Mouse (Mus musculus) kidney, postnatal 0 days (tissue): ENCODE measurements around the gene Fpr1. TPM values are rescaled to one million over a fixed set of nuclear protein-coding genes. Genes with fewer than 3 reads are reported as not detected.
A peak's percentile ranks its signal among the peaks of the same experiment; 100 is the strongest.
"Not testable (repeated sequence)": the region's sequence is repeated elsewhere in the genome, so short reads cannot be mapped to it uniquely, and the experiment has no call there.

Experiments used
- ATAC-seq: fragments of 200-750 bp; cut with Nextera tagmentation; replicated peaks from 2 replicates; pipeline ENCODE4 v1.8.0; 2017; ENCODE audit warnings: low read depth, moderate number of reproducible peaks, moderate TSS enrichment, moderate library complexity; ENCODE audit not compliant: low FRiP score
- DNase-seq: peaks from one replicate; pipeline ENCODE4 v3.0.0-alpha.2; 2016; ENCODE audit warnings: low spot score
- H3K27ac ChIP-seq: fragments of 300-500 bp; sonication (generic); 2 replicates; pipeline ENCODE4 v1.5.1; 2014; ENCODE audit warnings: mild to moderate bottlenecking
- H3K27me3 ChIP-seq: fragments of 300-500 bp; sonication (generic); 2 replicates; pipeline ENCODE4 v1.6.1; 2014; ENCODE audit warnings: low read length, mixed read lengths; ENCODE audit not compliant: insufficient read depth
- H3K36me3 ChIP-seq: fragments of 300-500 bp; sonication (generic); 2 replicates; pipeline ENCODE4 v1.6.1; 2014; ENCODE audit warnings: low read length, mixed read lengths; ENCODE audit not compliant: insufficient read depth
- H3K4me1 ChIP-seq: fragments of 300-500 bp; sonication (generic); replicated peaks from 2 replicates; pipeline ENCODE4 v1.6.1; 2014; ENCODE audit warnings: antibody characterized with exemption, low read length, mixed read lengths; ENCODE audit not compliant: insufficient read depth
- H3K4me2 ChIP-seq: fragments of 300-500 bp; sonication (generic); 2 replicates; pipeline ENCODE4 v1.6.1; 2014; ENCODE audit warnings: mild to moderate bottlenecking, low read length, moderate library complexity, mixed read lengths
- H3K4me3 ChIP-seq: fragments of 300-500 bp; sonication (generic); replicated peaks from 2 replicates; pipeline ENCODE4 v1.5.1; 2014; ENCODE audit warnings: low read depth, low read length
- H3K9ac ChIP-seq: fragments of 300-500 bp; sonication (generic); 2 replicates; pipeline ENCODE4 v1.6.1; 2014; ENCODE audit warnings: low read depth, low read length
- H3K9me3 ChIP-seq: fragments of 300-500 bp; sonication (generic); replicated peaks from 2 replicates; pipeline ENCODE4 v1.6.1; 2016; ENCODE audit warnings: low read length, inconsistent platforms, mixed read lengths
- CTCF ChIP-seq: IDR thresholded peaks from 2 replicates; pipeline ENCODE4 v1.5.1; 2016; ENCODE audit warnings: antibody characterized with exemption, low read depth, mild to moderate bottlenecking, moderate library complexity
- WGBS: fragments of 180-500 bp; shearing (Covaris S2); extraction: QIAGEN DNeasy Blood & Tissue Kit; methylation state at CpG from one replicate; pipeline ENCODE4 v1.1.7; 2014; 5-methylcytosine and 5-hydroxymethylcytosine counted together
- polyA plus RNA-seq: library from polyadenylated mRNA; unstranded; fragments of >200 nt; fragmentation: Nextera tagmentation; extraction: Ambion mirVana; gene quantifications from 2 replicates; pipeline ENCODE4 v1.2.1, GENCODE M21; 2015

Fpr1 gene
- polyA plus RNA-seq, 1 experiment from 2014 or later, result 0.39 TPM

DNA sequence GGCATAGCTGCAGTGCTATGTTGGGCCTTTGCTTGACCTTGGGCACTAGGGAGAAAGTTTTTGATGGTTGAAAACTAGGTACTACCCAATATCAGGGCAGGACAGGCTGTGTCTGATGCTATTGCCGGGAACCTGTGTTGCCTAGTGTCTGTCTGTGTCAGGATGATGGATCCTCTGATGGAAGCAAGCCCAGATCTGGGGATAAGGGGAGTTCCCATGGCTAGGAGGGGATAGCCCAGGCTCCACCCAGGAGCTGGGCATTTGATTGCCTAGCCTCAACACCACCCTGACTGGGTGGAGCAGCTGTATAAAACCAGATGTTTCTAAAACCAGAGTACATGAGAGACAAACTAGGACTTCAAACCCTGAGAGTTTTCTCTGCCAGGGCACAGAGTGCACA, 27.1 kb downstream of the Fpr1 start:
- Histone ChIP-seq H3K9ac (no peak overlapping the region), H3K4me1 (no peaks in the 10 kb centered on the region), H3K36me3 (no peaks in the 10 kb centered on the region), H3K27me3 (no peaks in the 10 kb centered on the region), H3K4me3 (no peak overlapping the region), H3K27ac (no peak overlapping the region), H3K9me3 (no peaks in the 10 kb centered on the region), H3K4me2 (no peak overlapping the region)
- no peak for TF ChIP-seq CTCF
- ATAC-seq, result no peak
- no peak for DNase-seq
- 65% methylated on average over 1 of the region's 1 CpGs for WGBS

DNA sequence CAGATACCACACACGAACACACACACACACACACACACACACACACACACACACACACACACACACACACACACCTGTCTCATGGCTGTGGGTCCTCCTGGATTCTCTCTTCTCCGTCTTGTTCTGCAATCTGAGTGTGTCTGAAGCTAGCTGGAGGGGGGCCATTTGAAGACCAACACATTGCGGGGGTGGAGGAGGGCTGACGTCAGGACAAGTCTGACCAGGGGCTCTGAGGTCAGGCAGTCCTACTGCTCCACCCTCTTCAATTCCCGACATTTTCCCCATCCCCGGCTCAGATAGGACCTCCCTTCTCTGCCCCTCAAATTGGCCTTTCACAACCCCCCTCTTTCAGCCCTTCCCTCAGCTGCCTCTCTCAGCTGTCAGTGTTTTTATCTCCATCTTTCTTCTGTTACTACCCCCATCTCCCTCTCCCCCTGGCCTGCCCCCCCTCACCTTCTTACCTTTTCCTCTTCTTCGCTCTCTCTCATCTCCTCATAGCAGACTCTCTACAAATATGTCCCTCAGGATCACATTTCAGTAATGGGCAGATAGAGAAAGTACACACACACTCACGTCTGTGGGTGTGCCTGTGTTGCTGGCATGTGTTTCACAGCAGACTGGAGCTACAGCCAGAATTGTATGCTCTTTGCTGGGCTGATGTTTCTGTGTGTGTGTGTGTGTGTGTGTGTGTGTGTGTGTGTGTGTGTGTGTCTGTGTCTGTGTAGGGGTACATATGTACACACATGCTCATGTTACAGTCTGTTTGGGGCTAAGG, 28.5 kb downstream of the Fpr1 start, which contains the start of gene Has1:
TSS of gene Has1 (minus strand) at position 142 of the 775 bp plus-strand sequence.
- Histone ChIP-seq H3K4me3 (no peak within 1 kb of the TSS), H3K36me3 (no peaks in the 10 kb centered on the region), H3K9ac (no peak within 1 kb of the TSS), H3K4me1 (no peaks in the 10 kb centered on the region), H3K4me2 (no peak within 1 kb of the TSS), H3K9me3 (no peaks in the 10 kb centered on the region), H3K27ac (no peak within 1 kb of the TSS), H3K27me3 (no peaks in the 10 kb centered on the region)
- no peak for TF ChIP-seq CTCF
- no peak for ATAC-seq
- no peak for DNase-seq
- WGBS, result 26% methylated on average over 8 of the region's 8 CpGs

GRCm38 (mm10) chr17:17849906-17850712, 33.6 kb downstream of the Fpr1 start:
- DNase-seq, result no peak

GRCm38 (mm10) chr17:17848988-17849387, 34.8 kb downstream of the Fpr1 start:
- Histone ChIP-seq H3K9me3 (no peaks in the 10 kb centered on the region), H3K4me2 (no peak overlapping the region), H3K27me3 (no peaks in the 10 kb centered on the region), H3K27ac (no peak overlapping the region), H3K9ac (no peak overlapping the region), H3K4me1 (no peaks in the 10 kb centered on the region), H3K4me3 (no peak overlapping the region), H3K36me3 (no peaks in the 10 kb centered on the region)
- 82% methylated on average over 2 of the region's 2 CpGs for WGBS
- no peak for DNase-seq
- ATAC-seq, result no peak
- no peak for TF ChIP-seq CTCF

More at GRCm38 (mm10) chr17:17849906-17850712, 33.6 kb downstream of the Fpr1 start:
- H3K9ac ChIP-seq, result no peak overlapping the region
- no peak overlapping the region for H3K27ac ChIP-seq
- H3K9me3 ChIP-seq, result no peaks in the 10 kb centered on the region
- no peak for TF ChIP-seq CTCF
- no peaks in the 10 kb centered on the region for H3K27me3 ChIP-seq
- H3K4me1 ChIP-seq, result no peaks in the 10 kb centered on the region
- WGBS, result 27% methylated on average over 55 of the region's 55 CpGs
- H3K4me3 ChIP-seq, result no peak overlapping the region; the same call in 1 of the 2 replicates
- H3K36me3 ChIP-seq, result no peaks in the 10 kb centered on the region
- ATAC-seq, result peak; percentile 56
- peak overlapping the region; percentile 37 for H3K4me2 ChIP-seq

DNA sequence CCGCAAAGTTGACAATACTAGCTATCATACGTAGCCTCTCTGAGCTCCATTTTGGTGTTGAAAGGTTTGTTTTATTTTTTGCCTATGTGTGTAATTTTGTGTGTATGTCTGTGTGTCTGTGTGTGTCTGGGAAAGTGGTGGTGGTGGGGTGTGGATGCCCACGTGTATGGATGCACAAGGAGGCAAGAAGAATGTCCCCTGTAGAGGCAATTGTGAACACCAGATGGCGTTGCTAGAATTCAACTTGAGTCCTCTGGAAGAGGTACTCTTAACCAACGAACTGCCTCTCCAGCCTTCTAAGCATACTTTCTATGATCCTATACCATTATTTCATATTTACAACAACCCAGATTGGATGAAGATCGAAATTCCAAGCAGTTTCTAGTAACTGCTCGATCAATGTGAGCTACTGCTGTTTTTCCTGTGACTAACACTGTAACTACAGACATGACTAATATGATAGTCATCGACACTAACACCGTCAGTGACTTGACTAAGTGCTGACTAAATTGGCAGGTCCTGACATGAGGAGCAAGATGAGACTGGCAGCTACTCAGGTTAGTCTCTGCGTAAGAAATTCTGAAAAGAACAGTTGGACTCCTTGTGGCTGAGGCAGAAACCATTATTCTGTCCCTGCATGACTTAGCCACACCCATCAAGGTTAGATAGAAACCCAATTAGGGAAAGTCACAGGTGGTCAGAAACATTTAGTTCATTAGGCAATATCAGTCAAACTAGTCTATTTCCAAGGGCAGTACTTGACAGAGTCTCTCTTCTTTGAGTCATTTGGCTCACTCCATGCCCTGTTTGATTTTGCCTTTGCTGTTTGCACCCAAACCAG, 38.3 kb downstream of the Fpr1 start:
- 74% methylated on average over 10 of the region's 10 CpGs for WGBS
- peak; percentile 31 for DNase-seq

DNA sequence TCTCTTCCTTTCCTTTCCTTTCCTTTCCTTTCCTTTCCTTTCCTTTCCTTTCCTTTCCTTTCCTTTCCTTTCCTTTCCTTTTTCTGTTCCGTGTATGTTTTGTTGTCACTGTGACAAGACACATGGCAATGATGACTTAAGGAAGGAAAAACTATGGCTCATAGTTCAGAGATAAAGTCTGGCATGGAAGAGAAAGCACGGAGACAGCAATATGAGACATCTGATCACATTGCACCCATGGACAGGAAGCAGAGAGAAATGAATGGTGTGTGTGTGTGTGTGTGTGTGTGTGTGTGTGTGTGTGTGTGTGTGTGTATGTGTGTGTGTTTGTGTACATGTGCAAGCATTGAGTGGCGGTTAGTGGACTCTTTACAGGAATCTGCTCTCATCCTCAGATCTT, 39.1 kb downstream of the Fpr1 start:
- H3K36me3 ChIP-seq, result 0 out of 2 replicates have a peak, but pooled peaks cover 11% of the 10 kb centered on the region
- 80% methylated on average over 3 of the region's 3 CpGs for WGBS
- H3K9ac ChIP-seq, DNase-seq, H3K9me3 ChIP-seq, H3K4me2 ChIP-seq, ATAC-seq, H3K27me3 ChIP-seq, H3K27ac ChIP-seq, H3K4me3 ChIP-seq, H3K4me1 ChIP-seq: not testable (repeated sequence)

More for the DNA sequence above, 38.3 kb downstream of the Fpr1 start:
- Histone ChIP-seq H3K27ac (no peak overlapping the region), H3K9ac (no peak overlapping the region), H3K36me3 (0 out of 2 replicates have a peak, but pooled peaks cover 11% of the 10 kb centered on the region), H3K4me1 (no peaks in the 10 kb centered on the region), H3K27me3 (no peaks in the 10 kb centered on the region), H3K4me2 (no peak overlapping the region), H3K4me3 (no peak overlapping the region), H3K9me3 (no peaks in the 10 kb centered on the region)
- no peak for ATAC-seq
- TF ChIP-seq CTCF, result peak; percentile 51
